Mouse (Mus musculus) embryo, embryonic 10.5 days (tissue): ENCODE measurements around the gene Arhgap42.
A peak's percentile ranks its signal among the peaks of the same experiment; 100 is the strongest.

ENCODE experiments used
- DNase-seq: peaks from one replicate; pipeline ENCODE4 v3.0.0-alpha.2; 2015; ENCODE audit warnings: low spot score

The Arhgap42 gene

DNA sequence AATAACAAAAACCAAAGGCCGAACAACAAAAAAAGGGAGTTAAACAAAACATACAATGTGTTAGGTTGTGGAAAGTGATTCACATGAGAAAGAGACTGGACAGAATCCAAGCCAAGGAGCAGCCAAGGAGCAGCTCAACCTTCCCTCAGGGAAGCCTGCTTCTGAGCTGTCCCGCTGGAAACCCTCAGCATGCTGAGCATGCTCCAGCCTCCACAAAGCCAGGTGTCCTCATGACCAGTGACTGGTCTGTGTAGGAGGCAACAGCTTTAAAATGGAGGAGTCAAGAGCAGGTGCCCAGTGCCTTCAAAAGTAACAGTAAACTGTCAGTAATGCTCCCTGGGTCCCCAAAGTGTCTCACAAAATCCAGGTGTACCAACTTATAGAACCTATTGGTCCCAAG, 28.4 kb downstream of the Arhgap42 start:
- DNase-seq: no peak

DNA sequence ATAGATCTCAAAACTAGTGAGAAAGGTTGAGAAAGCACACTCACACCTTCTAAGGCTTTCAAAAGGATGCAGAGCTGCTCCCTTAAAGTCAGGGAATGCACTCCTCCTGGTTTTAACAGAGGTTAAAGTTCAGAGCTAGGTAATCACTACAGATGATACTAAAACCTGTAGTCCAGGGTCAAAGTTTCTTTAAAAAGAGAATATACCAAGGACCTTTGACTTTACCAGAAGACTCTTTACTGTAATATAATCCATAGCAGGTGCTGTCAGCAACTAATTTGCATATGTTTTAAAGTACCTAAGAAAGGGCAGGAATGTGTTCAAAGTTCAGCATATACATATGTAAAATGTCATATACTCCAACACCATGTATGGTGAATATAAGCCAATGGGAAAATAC, 30.7 kb downstream of the Arhgap42 start:
- DNase-seq: no peak

DNA sequence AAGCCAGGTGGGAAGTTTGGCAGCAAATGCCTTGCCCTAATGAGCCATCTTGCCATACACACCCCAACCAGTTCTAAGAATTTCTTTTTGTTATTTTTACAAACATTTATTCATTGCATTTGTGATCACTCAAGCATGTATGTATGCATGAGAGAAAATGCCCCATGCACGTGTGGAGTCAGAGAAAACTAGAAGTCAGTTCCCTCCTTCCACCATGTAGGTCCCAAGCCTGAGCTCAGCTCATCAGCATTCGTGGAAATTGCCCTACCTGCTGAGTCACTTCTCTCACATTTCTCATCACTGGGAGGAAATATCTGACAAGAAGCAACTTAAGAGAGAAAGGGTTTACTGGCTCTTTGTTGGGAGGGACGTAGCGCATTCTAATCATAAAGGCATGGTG, 31.6 kb downstream of the Arhgap42 start:
- no peak for DNase-seq

DNA sequence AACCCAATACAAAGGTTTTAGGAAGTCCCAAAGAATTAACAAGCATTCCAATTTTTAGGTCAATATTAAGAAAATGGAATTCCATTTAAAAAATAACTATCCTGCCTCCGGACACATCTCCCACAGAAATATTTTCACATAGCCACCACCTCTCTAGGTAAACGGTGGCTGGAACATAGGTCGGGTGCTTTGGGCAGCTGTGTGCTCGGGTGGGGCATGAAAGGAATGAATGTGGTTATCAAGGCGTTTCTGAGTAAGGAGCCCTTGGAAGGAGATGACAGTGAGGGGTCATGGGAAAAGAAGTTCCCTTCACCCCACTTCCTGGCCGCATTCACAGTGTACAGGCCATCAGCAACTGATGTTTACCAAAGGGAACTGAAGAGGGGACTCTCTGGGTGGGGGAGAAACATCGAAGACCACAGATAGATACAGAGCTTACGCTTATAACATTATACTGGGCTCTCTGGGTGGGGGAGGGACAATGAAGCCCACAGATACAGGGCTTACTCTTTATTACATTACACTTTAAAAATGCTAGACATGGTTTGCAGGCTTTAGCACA, 38.0 kb downstream of the Arhgap42 start:
- no peak for DNase-seq

DNA sequence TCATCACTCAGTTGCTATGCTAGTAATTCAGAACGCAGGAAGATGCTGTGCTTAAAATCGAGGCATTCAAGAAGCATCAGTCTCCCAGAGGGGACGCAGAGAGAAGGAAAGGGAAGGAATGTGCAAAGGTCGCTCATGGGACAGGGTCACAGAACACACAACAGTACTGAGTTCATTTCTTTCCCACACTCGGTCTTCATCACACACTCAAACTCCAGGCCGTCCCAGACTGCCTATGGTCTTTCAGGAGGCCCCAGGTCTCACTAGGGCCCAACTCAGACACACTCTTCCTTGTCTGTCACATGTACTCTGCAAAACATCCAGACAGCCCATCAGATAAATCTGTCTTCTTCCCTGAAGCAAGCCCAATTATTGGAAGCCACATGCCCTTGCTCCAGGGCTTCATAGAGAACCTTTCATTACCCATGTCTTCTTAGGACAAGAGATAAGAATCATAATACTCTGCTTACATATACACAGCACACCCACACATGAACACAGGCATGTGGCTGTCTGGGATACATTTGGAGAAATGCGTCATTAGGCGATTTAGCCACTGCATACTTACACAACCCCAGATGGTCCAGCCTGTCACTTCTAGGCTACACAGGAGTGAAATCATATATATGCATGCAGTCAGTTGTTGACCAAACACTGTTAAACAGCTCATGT, 39.6 kb downstream of the Arhgap42 start:
- peak; percentile 41 for DNase-seq

DNA sequence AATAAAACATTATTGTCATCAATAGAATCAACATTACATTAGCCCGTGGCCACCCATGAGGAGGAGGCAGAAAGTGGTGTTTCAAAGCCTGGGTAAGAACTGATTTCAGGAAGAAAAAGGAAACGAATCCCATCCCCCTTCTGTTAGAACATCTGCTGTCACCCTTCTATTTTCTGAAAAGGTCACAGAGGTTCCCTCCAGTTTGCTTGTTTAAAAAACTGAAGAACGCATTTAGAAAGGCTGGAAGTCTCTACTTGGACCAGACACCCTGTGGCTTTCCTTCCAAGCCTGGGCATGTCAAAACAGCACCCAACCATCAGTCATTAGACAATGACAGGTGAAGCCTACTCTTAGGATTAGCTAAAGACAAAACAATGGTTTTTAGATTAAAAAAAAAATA, 40.3 kb downstream of the Arhgap42 start:
- peak; percentile 53 for DNase-seq

DNA sequence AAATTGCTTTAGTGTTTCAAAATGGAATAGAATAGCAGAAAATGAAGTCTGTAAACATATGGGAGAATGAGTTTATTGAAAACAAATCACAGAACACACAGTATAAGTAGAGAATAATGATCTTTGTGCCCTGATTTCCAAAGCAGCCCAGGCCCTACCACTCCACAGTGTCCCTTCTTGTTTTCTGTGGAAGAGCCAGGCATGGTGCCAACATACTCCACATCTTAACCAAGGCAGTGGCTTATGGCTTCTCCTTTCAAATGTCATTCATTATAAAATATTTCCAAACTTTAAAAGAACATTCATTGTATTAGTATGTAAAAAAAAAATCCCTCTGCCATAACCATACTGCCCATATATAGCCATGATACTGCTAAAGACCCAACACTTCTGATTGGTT, 42.9 kb downstream of the Arhgap42 start:
- no peak for DNase-seq

DNA sequence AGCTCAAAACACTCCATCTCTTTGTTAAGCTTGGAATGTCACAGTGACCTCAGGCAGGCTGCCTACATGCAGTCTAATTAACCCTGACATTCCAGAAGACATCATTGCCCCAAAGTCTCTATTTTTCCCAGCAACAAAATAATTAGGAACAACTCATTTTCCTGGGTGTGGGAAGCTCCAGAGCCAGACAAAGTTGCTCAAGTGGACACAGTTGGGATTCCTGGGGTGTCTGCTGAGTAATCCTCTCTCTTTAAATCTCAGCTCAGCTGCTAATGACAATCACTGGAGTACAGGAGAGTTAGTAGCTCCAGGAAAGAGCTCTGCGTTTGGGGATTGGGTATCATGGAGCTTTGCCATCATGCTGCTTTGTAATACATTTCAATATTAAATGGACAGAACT, 44.4 kb downstream of the Arhgap42 start:
- no peak for DNase-seq

DNA sequence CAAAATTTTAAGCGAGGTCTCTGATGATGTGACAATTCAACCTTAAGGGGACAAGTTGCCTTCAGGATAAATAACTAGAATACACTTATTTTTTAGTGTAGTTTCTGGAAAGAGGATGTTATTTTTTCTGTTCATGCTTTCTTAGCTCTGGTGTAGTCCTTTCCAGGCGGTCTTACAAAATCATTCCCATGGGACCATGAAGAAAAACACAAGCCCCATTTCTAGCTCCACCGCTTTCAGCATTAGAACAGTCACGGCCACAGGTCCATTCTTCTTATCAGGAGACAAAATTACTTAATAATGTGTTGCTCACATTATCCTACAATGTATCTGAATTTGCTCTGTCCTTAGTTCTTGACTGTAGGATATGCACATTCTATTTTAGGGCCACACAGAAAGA, 46.2 kb downstream of the Arhgap42 start:
- no peak for DNase-seq

DNA sequence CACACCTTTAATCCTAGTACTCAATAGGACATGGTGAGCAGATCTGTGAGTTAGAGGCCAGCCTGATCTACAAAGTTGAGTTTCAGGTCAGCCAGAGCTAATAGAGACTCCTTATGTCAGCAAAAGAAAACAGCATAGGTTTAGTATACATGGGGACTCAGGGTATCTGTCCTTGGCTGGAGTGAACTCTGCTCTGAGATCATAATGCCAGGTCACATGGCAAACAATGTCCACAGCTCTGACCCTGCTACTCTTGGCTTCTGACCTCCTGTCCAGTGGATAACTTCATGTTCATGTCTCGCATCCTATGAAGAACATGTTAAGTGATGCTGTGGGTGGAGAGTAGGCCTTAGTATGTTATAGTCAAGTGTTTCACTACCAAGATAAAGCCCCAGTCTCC, 48.1 kb downstream of the Arhgap42 start:
- DNase-seq: no peak

DNA sequence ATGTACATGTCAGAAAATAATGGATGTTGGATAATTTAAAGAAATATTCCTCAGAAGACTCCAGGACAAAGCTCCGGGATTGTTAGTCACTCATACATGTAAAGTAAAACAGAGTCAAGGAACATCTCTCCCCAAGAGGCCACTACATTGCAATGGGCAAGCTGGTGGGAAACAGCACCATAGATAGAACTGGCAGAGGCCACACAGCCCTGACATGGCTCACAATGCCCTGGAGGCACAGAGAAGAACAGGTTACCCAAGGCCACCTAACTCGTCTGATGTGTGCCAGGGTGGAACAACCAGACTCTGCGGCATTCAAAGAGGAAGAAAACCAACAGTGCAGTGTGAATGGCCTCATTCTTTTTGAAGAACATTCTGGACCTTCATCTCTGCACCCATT, 50.7 kb downstream of the Arhgap42 start:
- DNase-seq: no peak

DNA sequence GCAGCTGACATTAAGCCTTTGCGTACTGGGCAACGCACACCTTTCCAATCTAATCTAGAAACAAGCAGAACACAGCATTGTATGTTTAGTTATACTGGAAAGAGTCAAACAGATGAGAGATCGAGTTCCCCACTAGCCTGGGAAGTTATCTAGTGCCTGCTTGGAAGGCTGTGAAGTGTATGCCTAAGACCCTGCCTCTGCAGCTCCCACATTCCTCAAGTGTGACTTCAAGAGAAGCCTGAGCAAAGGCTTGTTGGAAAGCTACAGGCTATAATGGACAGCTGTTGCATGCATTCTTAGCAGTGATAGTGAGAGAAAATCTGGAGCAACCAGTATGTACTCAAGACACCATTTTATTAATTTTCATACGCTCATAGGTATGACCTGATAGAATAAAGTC, 61.2 kb downstream of the Arhgap42 start:
- DNase-seq: no peak

DNA sequence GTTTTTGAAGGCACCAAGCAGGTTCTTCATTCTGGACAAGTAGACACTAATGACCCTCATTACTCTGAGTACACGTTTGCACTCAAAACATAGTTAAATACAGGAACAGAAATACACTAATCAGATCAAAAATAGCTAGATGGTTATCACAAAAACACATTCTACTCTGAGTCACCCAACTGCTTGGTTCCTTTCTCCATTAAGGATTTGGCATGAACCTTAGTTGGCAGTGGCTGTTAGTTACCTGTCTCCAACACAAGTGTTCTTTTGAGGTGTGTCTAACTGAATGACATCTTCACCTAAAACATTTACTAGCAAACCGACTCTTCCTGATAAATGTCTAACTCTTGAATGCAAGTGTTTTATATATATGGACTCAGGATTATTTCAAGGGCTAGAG, 64.0 kb downstream of the Arhgap42 start:
- no peak for DNase-seq

DNA sequence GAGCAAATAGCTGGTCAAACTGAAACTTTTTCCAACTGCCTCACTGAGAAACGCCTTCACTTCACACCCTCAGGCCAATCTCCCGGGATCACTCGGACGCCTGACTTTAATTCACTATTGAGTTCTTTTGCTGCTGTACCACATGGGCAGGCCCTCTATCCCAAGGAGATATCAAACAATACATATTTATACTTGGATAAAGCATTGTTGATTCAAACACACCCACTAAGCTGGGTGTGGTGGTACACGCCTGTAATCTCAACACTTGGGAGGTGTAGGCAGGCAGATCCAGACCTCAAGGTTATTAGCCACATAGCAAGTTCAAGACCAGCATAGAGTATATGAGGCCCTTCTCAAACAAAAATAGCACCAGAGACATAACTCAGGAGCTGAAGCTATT, 64.7 kb downstream of the Arhgap42 start:
- no peak for DNase-seq

DNA sequence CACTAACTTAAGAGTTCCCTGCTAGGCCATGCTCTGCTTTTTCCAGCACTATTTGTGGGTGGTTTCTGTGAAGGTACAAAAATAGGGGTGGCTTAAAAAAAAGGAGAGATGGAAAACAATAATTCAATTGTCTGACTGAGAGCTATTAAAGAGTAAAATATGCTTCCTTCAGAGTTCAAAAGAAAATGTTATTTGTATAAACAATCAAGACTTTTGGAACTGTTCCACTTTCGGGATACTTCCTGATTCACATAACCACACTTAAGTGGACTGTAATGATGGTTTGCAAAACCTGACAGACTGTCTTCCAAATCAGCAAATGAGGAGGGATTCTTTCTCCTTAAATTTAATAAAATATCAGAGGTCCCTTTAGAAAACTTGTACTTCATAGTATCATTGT, 65.8 kb downstream of the Arhgap42 start:
- DNase-seq: no peak

DNA sequence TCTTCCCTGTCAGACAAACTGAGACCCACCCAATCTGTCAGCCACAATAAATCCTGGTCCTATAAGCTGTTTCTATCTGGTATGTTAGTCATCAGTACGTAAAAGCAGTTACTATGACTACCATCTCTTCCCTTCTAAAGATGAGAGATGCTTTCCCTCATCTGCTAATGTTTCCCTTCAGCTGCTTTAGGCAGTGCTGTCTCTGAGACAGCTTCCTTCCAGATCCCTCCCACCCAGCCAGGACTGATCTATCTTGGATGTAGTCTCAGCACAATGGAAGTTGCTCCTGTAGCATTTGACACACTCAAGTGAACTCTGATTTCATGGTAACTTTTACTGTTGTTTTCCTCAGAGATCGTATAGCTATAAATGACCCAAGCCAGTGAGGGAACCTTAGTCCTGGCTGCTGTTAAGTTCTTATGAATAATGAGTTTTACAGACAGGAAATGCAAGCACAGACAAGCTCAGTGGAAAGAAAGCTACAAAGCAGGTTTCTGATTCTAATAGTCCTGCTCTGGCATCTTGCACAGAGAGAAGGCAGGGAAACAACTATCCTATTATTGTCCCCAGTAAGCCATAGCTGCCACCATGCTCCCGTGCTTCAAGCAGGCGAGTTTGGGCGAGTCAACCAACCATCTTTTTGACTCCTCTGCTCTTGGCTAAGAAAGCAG, 67.6 kb downstream of the Arhgap42 start:
- DNase-seq: peak; percentile 19

DNA sequence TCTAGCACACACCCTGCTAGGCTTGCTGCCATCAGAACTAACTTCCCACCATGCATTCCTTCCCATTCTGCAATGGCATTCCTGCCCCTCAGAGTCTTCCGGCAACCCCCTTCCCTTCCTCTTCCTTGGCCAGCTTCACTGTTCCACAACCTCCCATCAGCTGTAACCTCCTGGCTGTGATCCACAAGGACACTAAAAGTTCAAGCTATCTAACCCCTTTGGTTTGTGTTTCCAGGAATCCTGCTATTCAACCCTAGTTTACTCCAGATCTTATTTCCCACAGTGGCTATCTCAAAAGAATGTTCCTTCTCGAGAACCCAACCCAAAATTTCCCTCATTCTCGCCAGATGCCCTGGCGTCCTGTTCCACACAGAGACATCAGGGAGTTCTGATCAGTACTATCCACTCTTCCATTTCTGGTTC, 73.2 kb downstream of the Arhgap42 start:
- no peak for DNase-seq

DNA sequence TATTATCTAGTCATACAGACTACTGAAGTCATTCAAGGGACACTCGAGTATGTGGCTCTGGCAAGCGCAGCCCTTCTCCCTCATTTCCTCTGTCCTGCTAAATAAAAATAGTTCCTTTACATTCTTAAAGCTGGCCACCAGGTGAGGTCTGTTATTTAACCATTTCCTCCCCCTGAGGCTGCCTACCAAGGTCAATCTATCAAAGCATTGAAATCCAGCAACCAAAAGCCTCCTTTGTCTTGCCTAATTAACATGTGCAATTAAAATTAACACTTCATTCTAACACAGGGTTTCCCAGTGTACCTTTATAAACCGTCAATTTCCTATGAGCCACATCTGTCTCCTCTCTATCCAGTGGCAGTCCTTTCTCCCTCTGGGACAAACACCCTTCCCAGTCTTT, 78.2 kb downstream of the Arhgap42 start:
- DNase-seq: no peak

DNA sequence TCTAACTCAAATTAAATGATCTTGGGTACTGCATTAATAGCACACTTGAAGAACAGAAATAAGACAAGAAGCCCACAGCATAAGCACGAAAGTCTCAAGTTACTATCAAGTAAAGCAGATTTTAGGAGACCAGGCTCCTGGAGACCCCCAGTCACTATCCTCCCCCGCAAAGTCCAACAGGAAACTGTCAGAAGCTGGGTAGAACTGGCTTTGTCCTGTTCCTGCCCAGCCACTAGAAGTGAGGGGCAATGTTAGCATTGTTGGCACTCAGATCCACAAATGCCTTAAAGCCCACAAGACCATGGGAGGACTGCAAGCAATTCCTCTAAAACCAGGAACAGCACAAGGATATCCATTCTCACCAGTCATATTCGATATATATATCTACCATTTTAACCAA, 80.7 kb downstream of the Arhgap42 start:
- DNase-seq: no peak

DNA sequence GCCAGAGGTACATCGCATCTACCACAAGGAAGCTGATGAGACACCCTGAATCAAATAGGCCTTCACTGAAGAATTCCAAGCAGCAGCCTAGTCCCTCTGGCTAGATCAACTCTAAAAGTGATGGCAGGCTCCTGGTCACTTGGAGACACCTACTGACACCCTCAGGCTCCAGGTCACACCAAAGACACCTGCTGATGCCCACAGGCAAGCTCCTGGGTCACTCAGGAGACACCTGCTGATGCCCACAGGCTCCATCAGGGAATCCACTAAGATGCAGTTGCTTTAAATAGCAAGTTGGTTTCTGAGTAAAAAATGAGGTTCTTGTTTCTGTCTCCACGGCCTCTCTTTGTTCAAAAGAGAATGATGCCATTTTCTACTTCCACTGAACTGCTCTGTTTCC, 81.5 kb downstream of the Arhgap42 start:
- DNase-seq: no peak

DNA sequence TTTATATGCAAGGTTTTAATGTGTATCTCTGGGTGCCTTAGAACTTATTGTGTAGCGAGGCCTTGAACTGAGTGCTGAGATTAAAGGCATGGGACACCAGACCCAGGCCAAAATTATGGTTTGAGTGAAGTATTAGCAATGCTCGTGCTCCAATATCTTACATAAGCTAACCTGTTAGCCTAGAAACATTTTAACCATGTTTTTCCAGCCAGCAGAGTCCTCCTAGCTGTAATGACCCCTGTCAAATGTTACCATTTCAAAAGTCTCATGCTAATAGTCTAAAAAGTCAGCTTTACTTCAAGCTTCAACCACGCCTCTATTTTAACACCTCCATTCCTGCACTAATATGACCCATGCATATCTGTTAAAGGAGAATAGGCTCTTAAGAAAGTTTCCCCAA, 84.3 kb downstream of the Arhgap42 start:
- DNase-seq: no peak

DNA sequence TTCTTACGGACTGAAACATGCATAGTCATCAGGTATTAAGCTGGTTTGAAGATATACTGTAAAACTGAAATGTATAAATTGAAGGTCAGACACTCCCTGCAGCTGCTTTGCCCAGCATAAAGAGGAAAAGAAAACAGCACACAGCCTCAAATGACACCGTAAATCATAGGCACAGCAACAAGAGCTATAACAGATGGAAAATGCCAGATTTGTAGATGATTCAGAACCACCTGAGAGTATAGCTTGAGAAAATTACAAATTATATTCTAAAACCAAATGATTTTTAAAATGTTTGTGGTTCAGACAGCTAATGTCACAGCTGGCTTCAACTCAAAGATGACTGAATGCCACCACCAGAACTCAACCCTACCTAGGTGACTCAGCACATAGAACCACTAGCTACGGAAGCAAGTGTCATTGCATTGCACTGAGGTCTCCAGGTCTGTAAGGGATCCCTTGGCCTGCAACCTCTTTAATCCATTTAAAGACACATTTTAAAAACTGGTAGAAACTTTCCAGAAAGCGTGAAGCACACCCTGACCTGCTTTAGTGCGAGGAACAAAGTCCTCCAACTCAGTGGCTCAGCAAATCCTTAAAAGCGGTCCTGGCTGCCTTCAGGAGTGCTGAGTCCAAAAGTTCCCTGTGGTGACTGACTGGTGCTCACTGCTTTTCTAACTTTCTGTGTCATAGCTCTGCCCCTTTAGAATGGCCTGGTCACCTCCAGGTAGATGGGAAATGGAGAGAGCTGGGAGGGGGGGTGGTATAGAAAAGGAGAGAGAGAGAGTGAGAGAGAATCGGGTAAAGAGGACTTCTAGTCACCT, 94.4 kb downstream of the Arhgap42 start:
- DNase-seq: no peak

DNA sequence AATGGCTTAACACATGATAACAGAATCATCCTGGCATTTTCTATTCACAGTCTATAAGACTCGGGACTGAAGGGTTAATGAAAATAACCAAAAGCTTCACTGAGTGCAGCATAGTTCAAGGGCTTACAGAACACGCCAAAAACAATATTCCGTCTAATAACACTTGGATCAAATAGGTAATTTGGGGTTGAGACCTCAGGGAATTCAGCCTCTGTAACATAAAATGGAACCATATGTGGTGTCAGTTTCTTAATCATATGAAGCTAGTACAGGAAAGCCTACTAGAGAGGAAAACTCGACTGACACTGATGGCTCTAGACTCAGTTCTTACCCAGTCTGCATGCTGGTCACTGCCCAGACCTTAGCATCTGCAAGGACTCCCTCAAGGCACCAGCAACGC, 95.8 kb downstream of the Arhgap42 start:
- DNase-seq: peak; percentile 55
